Mouse (Mus musculus) heart, adult 2 months (tissue): ENCODE results near the gene Sf3b1.

ENCODE experiments used
- CTCF ChIP-seq: fragments of 200-600 bp; IDR thresholded peaks from 2 replicates; pipeline ENCODE4 v1.8.1; 2022; ENCODE audit warnings: antibody characterized with exemption, mild to moderate bottlenecking, moderate library complexity
- EP300 ChIP-seq: fragments of 200-500 bp; IDR thresholded peaks from 2 replicates; pipeline ENCODE4 v1.6.1; 2011; ENCODE audit warnings: low read depth, low read length, control low read depth; ENCODE audit not compliant: insufficient read depth

DNA sequence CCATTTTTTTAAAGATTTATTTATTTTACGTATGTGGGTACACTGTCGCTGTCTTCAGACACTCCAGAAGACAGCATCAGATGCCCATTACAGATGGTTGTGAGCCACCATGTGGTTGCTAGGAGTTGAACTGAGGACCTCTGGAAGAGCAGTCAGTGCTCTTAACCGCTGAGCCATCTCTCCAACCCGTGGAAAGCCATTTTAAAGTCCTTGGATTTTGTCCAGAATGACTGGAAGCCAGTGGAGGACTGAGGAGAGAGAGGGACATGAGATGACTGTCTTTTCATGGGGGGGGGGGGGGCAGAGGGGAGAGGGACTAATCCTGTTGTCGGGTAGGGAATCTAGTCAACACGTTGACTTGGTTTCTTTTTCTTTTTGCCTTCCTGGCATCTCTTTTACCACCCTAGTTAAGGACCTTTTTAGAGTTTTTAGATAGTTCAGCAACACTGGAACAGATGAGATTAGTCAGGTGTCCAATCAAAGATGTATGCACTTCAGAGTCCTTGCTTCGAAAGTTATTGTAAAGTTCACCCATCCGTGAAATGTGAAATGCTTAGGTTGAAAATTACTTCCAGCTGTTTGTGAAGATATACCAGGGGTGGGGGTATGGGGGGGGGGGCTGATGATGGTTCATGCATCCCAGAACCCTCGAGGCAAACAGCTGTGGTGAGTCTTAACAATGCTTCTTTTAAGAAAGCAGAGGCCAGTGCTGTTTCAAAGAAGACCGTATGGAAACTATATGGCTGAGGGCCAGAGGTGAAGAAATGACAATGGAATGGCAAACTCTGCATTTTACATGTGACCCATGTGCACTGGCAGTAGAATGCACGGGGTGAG is 61.9 kb downstream of the Sf3b1 start:
- no peak for TF ChIP-seq EP300
- no peak for TF ChIP-seq CTCF
